ENCODE assay signal across 11 mouse cellular contexts in genomic region chr3:119537884-119538283, GRCm38 (mm10).
DNase-seq lines count a peak whose midpoint lies in the region; ATAC-seq and TF ChIP-seq lines count a peak whose summit lies in the region.
"Had no signal": no experiment of that assay in that cellular context is flagged by ENCODE, and none has a peak within 500 bp of the region (broad histone marks: within the 10 kb centered on the region; RNA-seq: fewer than 3 reads in every experiment).

No protein-coding gene starts in this region.

- no peak overlapping the region for H3K4me2 ChIP-seq in hindbrain, embryonic 11.5 days (replicated peaks; ENCODE audit: low read depth, low read length)
- H3K4me2 ChIP-seq in hindbrain, embryonic 12.5 days (replicated peaks), result no peak overlapping the region
- H3K4me2 ChIP-seq in lung, postnatal 0 days (replicated peaks; ENCODE audit: low read depth, low read length), result no peak overlapping the region
- H3K4me2 ChIP-seq: forebrain, embryonic 12.5 days; midbrain, embryonic 12.5 days had no signal

- no peak for TF ChIP-seq EP300 in lung, postnatal 0 days (IDR thresholded peaks at IDR 0.05)

- H3K4me3 ChIP-seq in hindbrain, embryonic 11.5 days (ENCODE audit: low read depth, low read length), result no peak overlapping the region
- H3K4me3 ChIP-seq in hindbrain, embryonic 12.5 days, result no peak overlapping the region
- no peak overlapping the region for H3K4me3 ChIP-seq in lung, postnatal 0 days (ENCODE audit: low read depth, low read length)
- H3K4me3 ChIP-seq: forebrain, embryonic 12.5 days; midbrain, embryonic 12.5 days had no signal

- no peaks in the 10 kb centered on the region for H3K27me3 ChIP-seq in hindbrain, embryonic 11.5 days (ENCODE audit: control insufficient read depth, insufficient read depth, low read length)
- no peaks in the 10 kb centered on the region for H3K27me3 ChIP-seq in hindbrain, embryonic 12.5 days
- no peaks in the 10 kb centered on the region for H3K27me3 ChIP-seq in lung, postnatal 0 days (replicated peaks; ENCODE audit: insufficient read depth, low read length)
- H3K27me3 ChIP-seq: forebrain, embryonic 12.5 days; midbrain, embryonic 12.5 days had no signal

- TF ChIP-seq CTCF in lung, postnatal 0 days (IDR thresholded peaks at IDR 0.05), result peak; percentile 48

- ATAC-seq in hindbrain, embryonic 11.5 days (ENCODE audit: low FRiP score), result no peak
- no peak for ATAC-seq in hindbrain, embryonic 12.5 days (ENCODE audit: low FRiP score)
- no peak for ATAC-seq in lung, postnatal 0 days

- H3K9ac ChIP-seq in hindbrain, embryonic 11.5 days (ENCODE audit: low read depth, low read length), result no peak overlapping the region
- no peak overlapping the region for H3K9ac ChIP-seq in hindbrain, embryonic 12.5 days
- H3K9ac ChIP-seq in lung, postnatal 0 days (replicated peaks; ENCODE audit: low read depth), result no peak overlapping the region
- H3K9ac ChIP-seq: forebrain, embryonic 12.5 days; midbrain, embryonic 12.5 days had no signal

- peak; percentile 26 for DNase-seq in hindbrain, embryonic 11.5 days (ENCODE audit: low spot score)
- DNase-seq in lung, postnatal 0 days (ENCODE audit: low spot score), result peak; percentile 8
- no peak for DNase-seq in lung, adult 18-20 months
- peak; percentile 21 for DNase-seq in R1 (ENCODE audit: low read depth, low spot score)
- DNase-seq in mesoderm, embryonic 11.5 days (ENCODE audit: low read depth, low spot score), result peak; percentile 26
- no peak for DNase-seq in T-cell, adult 2 months (ENCODE audit: low spot score)
- DNase-seq: heart, adult 11 months; thymus, adult 18-20 months had no signal

- H3K4me1 ChIP-seq in hindbrain, embryonic 11.5 days (replicated peaks; ENCODE audit: control insufficient read depth, insufficient read depth, low read length), result no peaks in the 10 kb centered on the region
- H3K4me1 ChIP-seq in hindbrain, embryonic 12.5 days, result no peaks in the 10 kb centered on the region
- no peaks in the 10 kb centered on the region for H3K4me1 ChIP-seq in lung, postnatal 0 days (ENCODE audit: insufficient read depth, low read depth, low read length)
- H3K4me1 ChIP-seq: forebrain, embryonic 12.5 days; midbrain, embryonic 12.5 days had no signal

- no peaks in the 10 kb centered on the region for H3K36me3 ChIP-seq in hindbrain, embryonic 11.5 days (ENCODE audit: control insufficient read depth, insufficient read depth, low read length)
- H3K36me3 ChIP-seq in hindbrain, embryonic 12.5 days, result no peaks in the 10 kb centered on the region
- no peaks in the 10 kb centered on the region for H3K36me3 ChIP-seq in lung, postnatal 0 days (ENCODE audit: insufficient read depth, low read length)
- H3K36me3 ChIP-seq: forebrain, embryonic 12.5 days; midbrain, embryonic 12.5 days had no signal

- H3K27ac ChIP-seq in hindbrain, embryonic 11.5 days (ENCODE audit: low read depth, low read length), result no peak overlapping the region
- H3K27ac ChIP-seq in hindbrain, embryonic 12.5 days, result no peak overlapping the region
- no peak overlapping the region for H3K27ac ChIP-seq in lung, postnatal 0 days (ENCODE audit: low read length)
- H3K27ac ChIP-seq: forebrain, embryonic 12.5 days; midbrain, embryonic 12.5 days had no signal

- H3K9me3 ChIP-seq in hindbrain, embryonic 11.5 days (ENCODE audit: control insufficient read depth, low read length), result no peaks in the 10 kb centered on the region
- no peaks in the 10 kb centered on the region for H3K9me3 ChIP-seq in hindbrain, embryonic 12.5 days (replicated peaks)
- no peaks in the 10 kb centered on the region for H3K9me3 ChIP-seq in lung, postnatal 0 days (ENCODE audit: low read length)
- H3K9me3 ChIP-seq: forebrain, embryonic 12.5 days; midbrain, embryonic 12.5 days had no signal

- WGBS in hindbrain, embryonic 11.5 days, result 73% methylated on average over 7 of the region's 7 CpGs
- 81% methylated on average over 7 of the region's 7 CpGs for WGBS in hindbrain, embryonic 12.5 days
- 75% methylated on average over 7 of the region's 7 CpGs for WGBS in lung, postnatal 0 days

Comparison
In these comparisons a context has a peak if more than half of its experiments do, and no peak if none do; other contexts are left out.
1. DNase-seq: peak in hindbrain, embryonic 11.5 days (single experiment), lung, postnatal 0 days (single experiment), R1 (single experiment) and mesoderm, embryonic 11.5 days (single experiment); none in lung, adult 18-20 months (0 of 2) and T-cell, adult 2 months (single experiment).